14 mouse cellular contexts compared by ENCODE assay signal in the genomic region with DNA sequence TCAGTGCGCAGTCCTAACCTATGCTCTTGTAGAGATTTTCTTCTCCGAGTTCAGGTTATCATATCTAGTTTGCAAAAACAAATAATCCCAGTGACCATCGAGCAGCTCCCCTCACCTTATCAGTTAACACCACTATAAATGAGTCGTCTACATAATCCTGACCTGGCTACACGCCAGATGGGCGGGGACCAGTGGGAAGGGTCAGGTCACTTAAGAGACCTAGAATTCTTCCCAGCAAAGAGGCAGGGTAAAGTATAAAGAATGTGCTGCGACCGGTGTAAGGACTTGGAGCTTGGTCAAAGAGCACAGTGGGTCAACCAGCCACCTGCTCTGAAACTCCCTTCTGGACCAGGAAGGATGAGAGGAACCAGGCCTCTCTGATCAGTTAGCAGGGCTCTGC.
A peak's percentile ranks its signal among the peaks of the same experiment; 100 is the strongest.
DNase-seq lines count a peak whose midpoint lies in the region; ATAC-seq lines count a peak whose summit lies in the region.
"Had no signal": no experiment of that assay in that cellular context is flagged by ENCODE, and none has a peak within 500 bp of the region (broad histone marks: within the 10 kb centered on the region; RNA-seq: fewer than 3 reads in every experiment).

No protein-coding gene starts in this region.

- intact Hi-C loops in left cerebral cortex, postnatal 14 days (cut with DNase I), result no loop called here

- DNase-seq in cerebellum, postnatal 14 days, result peak; percentile 21 to 53
- DNase-seq in cerebellum, postnatal 36 days, result no peak
- DNase-seq in urinary bladder, postnatal 25 days (ENCODE audit: low spot score), result peak; percentile 16
- DNase-seq in urinary bladder, postnatal 36 days (ENCODE audit: low spot score in 2 of 2), result no peak
- DNase-seq in lung, postnatal 36 days, result peak; percentile 10
- no peak for DNase-seq in embryo, embryonic 10.5 days (ENCODE audit: low spot score)
- DNase-seq in left cerebral cortex, postnatal 14 days (ENCODE audit: low spot score in 2 of 2), result no peak
- DNase-seq: cerebellum, adult 2 months; gastrocnemius, adult 2 months; heart, adult 18-20 months had no signal

- no peak for ATAC-seq in megakaryocyte progenitor cell, adult 5-6 weeks (replicated peaks; ENCODE audit: poor library complexity)
- ATAC-seq: forebrain, embryonic 16.5 days; midbrain, embryonic 15.5 days; Patski had no signal

Comparison
In these comparisons a context has a peak if more than half of its experiments do, and no peak if none do; other contexts are left out.
1. DNase-seq: peak in cerebellum, postnatal 14 days (2 of 2), urinary bladder, postnatal 25 days (single experiment) and lung, postnatal 36 days (single experiment); none in cerebellum, postnatal 36 days (0 of 2), urinary bladder, postnatal 36 days (0 of 2), embryo, embryonic 10.5 days (single experiment) and left cerebral cortex, postnatal 14 days (0 of 2).